17 mouse cellular contexts compared by ENCODE assay signal in the genomic region with DNA sequence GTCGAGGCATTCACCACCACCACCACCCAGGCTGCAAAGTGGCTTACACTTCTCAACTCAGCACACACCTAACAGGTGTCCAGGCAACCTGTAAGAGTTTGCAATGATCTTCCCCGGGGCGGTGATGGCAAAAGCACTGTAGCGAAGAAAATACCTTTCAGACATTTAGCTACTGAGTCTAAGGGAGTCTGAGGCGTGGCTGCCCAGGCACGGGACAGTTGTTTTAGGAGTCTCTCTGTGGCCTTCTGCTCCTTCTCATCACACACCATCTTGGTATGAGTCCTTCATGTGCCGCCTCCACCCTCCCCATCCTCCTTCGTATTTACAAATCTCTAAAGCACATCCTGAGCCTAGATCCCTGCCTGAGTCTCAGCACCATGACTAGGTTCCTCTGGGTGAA.
"Had no signal": no experiment of that assay in that cellular context is flagged by ENCODE, and none has a peak within 500 bp of the region (broad histone marks: within the 10 kb centered on the region; RNA-seq: fewer than 3 reads in every experiment).

No protein-coding gene starts in this region.

- H3K4me3 ChIP-seq: layer of hippocampus, adult 2 months; left cerebral cortex, adult 2 months; lung, embryonic 15.5 days; megakaryocyte, embryonic 14.5 days had no signal

- H3K9me3 ChIP-seq: lung, embryonic 15.5 days had no signal

- H3K27ac ChIP-seq: kidney, postnatal 0 days; layer of hippocampus, adult 2 months; left cerebral cortex, adult 2 months; lung, embryonic 15.5 days; stomach, postnatal 0 days had no signal

- H3K9ac ChIP-seq: lung, embryonic 15.5 days had no signal

- H3K4me2 ChIP-seq: lung, embryonic 15.5 days; midbrain, embryonic 11.5 days had no signal

- DNase-seq: kidney, adult 2 months; kidney, postnatal 25 days; lung, adult 18-20 months; lung, postnatal 10 days; lung, postnatal 36 days; midbrain, embryonic 14.5 days; thymus, adult 2 months; thymus, postnatal 14 days; thymus, postnatal 4 days had no signal

- H3K36me3 ChIP-seq: lung, embryonic 15.5 days had no signal

- ATAC-seq: intestine, postnatal 0 days had no signal
